Mouse (Mus musculus): ENCODE measurements around the gene Cdk19. TPM values are rescaled to one million over a fixed set of nuclear protein-coding genes. Genes with fewer than 3 reads are reported as not detected.
"Not testable (repeated sequence)": the region's sequence is repeated elsewhere in the genome, so short reads cannot be mapped to it uniquely, and the experiment has no call there.

Cdk19 gene
- total RNA-seq, 1 experiment from 2014 or later = 63.7 TPM

GRCm38 (mm10) chr10:40374828-40375227 lies 35.5 kb downstream of the Cdk19 start:
- no peak for ATAC-seq (ENCODE audit: extremely low read depth, insufficient number of reproducible peaks, low FRiP score, poor library complexity, severe bottlenecking)

- ATAC-seq (ENCODE audit: extremely low read depth, insufficient number of reproducible peaks, low FRiP score, poor library complexity, severe bottlenecking) = no peak
These were observed 36.9 kb downstream of the Cdk19 start for GRCm38 (mm10) chr10:40376286-40376685.

- no peak for ATAC-seq (ENCODE audit: extremely low read depth, insufficient number of reproducible peaks, low FRiP score, poor library complexity, severe bottlenecking)
These were observed 38.9 kb downstream of the Cdk19 start for GRCm38 (mm10) chr10:40378284-40378683.

GRCm38 (mm10) chr10:40379682-40380081 lies 40.3 kb downstream of the Cdk19 start:
- ATAC-seq (ENCODE audit: extremely low read depth, insufficient number of reproducible peaks, low FRiP score, poor library complexity, severe bottlenecking) = no peak

GRCm38 (mm10) chr10:40385397-40385796 lies 46.0 kb downstream of the Cdk19 start:
- peak; percentile 28; the same call in 1 of the 2 replicates for ATAC-seq (ENCODE audit: extremely low read depth, insufficient number of reproducible peaks, low FRiP score, poor library complexity, severe bottlenecking)

GRCm38 (mm10) chr10:40386126-40386525 lies 46.8 kb downstream of the Cdk19 start:
- ATAC-seq (ENCODE audit: extremely low read depth, insufficient number of reproducible peaks, low FRiP score, poor library complexity, severe bottlenecking) = no peak

- no peak for ATAC-seq (ENCODE audit: extremely low read depth, insufficient number of reproducible peaks, low FRiP score, poor library complexity, severe bottlenecking)
These were observed 54.2 kb downstream of the Cdk19 start for GRCm38 (mm10) chr10:40393447-40394143.

GRCm38 (mm10) chr10:40398842-40399241 lies 59.5 kb downstream of the Cdk19 start:
- no peak for ATAC-seq (ENCODE audit: extremely low read depth, insufficient number of reproducible peaks, low FRiP score, poor library complexity, severe bottlenecking)

- no peak for ATAC-seq (ENCODE audit: extremely low read depth, insufficient number of reproducible peaks, low FRiP score, poor library complexity, severe bottlenecking)
These were observed 60.0 kb downstream of the Cdk19 start for GRCm38 (mm10) chr10:40399328-40399727.

- peak; percentile 56; the same call in 1 of the 2 replicates for ATAC-seq (ENCODE audit: extremely low read depth, insufficient number of reproducible peaks, low FRiP score, poor library complexity, severe bottlenecking)
These were observed 60.9 kb downstream of the Cdk19 start for GRCm38 (mm10) chr10:40400293-40400692.

GRCm38 (mm10) chr10:40406655-40407054 lies 67.3 kb downstream of the Cdk19 start:
- no peak for ATAC-seq (ENCODE audit: extremely low read depth, insufficient number of reproducible peaks, low FRiP score, poor library complexity, severe bottlenecking)

GRCm38 (mm10) chr10:40409336-40409735 lies 70.0 kb downstream of the Cdk19 start:
- ATAC-seq (ENCODE audit: extremely low read depth, insufficient number of reproducible peaks, low FRiP score, poor library complexity, severe bottlenecking) = no peak

- no peak for ATAC-seq (ENCODE audit: extremely low read depth, insufficient number of reproducible peaks, low FRiP score, poor library complexity, severe bottlenecking)
These were observed 72.0 kb downstream of the Cdk19 start for GRCm38 (mm10) chr10:40411370-40411769.

- no peak for ATAC-seq (ENCODE audit: extremely low read depth, insufficient number of reproducible peaks, low FRiP score, poor library complexity, severe bottlenecking)
These were observed 77.6 kb downstream of the Cdk19 start for GRCm38 (mm10) chr10:40416944-40417343.

- peak; percentile 39; the same call in 1 of the 2 replicates for ATAC-seq (ENCODE audit: extremely low read depth, insufficient number of reproducible peaks, low FRiP score, poor library complexity, severe bottlenecking)
These were observed 80.5 kb downstream of the Cdk19 start for GRCm38 (mm10) chr10:40419841-40420240.

GRCm38 (mm10) chr10:40420703-40421102 lies 81.3 kb downstream of the Cdk19 start:
- ATAC-seq (ENCODE audit: extremely low read depth, insufficient number of reproducible peaks, low FRiP score, poor library complexity, severe bottlenecking) = no peak

- no peak for ATAC-seq (ENCODE audit: extremely low read depth, insufficient number of reproducible peaks, low FRiP score, poor library complexity, severe bottlenecking)
These were observed 82.4 kb downstream of the Cdk19 start for GRCm38 (mm10) chr10:40421724-40422123.

- ATAC-seq (ENCODE audit: extremely low read depth, insufficient number of reproducible peaks, low FRiP score, poor library complexity, severe bottlenecking) = no peak
These were observed 83.3 kb downstream of the Cdk19 start for GRCm38 (mm10) chr10:40422696-40423095.

GRCm38 (mm10) chr10:40424428-40424827 lies 85.1 kb downstream of the Cdk19 start:
- not testable (repeated sequence) for ATAC-seq (ENCODE audit: extremely low read depth, insufficient number of reproducible peaks, low FRiP score, poor library complexity, severe bottlenecking)

GRCm38 (mm10) chr10:40425243-40426095 lies 86.1 kb downstream of the Cdk19 start:
- ATAC-seq (ENCODE audit: extremely low read depth, insufficient number of reproducible peaks, low FRiP score, poor library complexity, severe bottlenecking) = no peak
